Mouse (Mus musculus): ENCODE measurements around the gene Dock4. TPM values are rescaled to one million over a fixed set of nuclear protein-coding genes. Genes with fewer than 3 reads are reported as not detected.
"Not testable (repeated sequence)": the region's sequence is repeated elsewhere in the genome, so short reads cannot be mapped to it uniquely, and the experiment has no call there.

Dock4 gene
- polyA plus RNA-seq, 1 experiment: 4.1 TPM

DNA sequence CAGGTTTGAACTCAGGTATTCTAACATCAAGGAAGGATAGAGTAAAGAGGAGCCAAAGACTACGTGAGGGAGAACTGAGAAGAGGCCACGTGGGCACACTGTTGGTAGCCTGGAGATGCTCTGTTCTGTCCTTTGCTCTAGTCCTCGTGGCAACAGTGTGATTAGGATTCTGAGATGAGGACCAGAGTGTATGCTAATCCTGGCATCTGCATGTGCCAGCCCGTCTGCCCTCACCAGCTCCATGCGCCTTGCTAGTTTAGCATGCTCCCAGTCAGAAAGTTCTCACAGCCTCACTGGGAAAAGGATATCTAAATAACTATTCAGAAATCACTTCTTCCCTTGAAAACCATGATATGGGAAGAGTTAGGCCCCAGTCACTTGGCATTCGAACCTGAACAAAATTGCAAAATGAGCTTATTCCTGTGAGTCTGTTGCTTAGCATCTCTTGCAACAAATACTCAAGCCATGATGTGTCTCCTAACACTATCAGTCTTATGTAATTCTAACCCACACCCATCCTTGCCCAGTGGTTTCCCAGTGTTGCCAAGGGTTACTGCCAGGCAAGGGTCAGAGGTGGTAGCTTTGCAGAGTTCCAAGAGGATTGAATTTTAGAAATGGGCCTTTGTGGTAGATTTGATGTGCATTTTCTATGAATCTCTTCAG is 372.4 kb downstream of the Dock4 start:
- DNase-seq (ENCODE audit: low spot score): no peak

DNA sequence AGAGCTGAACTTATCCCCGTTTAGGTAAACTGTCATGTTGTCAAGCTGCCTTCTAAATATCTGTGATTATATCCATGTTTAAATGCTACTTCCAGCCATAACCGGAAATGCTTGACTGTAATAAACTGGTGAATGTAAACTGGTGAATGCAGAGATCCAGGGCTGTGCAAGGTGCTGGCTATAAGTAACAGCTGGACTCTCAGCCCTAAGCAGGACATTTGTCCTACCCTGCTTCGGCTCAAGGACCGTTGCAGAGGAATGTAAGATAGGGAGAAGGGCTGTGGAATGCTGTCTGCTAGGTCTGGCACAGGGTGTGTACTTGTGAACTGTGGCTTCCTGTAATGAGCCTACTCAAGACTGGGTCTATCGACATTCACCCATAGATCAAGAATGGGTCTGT is 377.9 kb downstream of the Dock4 start:
- DNase-seq (ENCODE audit: low spot score): no peak

DNA sequence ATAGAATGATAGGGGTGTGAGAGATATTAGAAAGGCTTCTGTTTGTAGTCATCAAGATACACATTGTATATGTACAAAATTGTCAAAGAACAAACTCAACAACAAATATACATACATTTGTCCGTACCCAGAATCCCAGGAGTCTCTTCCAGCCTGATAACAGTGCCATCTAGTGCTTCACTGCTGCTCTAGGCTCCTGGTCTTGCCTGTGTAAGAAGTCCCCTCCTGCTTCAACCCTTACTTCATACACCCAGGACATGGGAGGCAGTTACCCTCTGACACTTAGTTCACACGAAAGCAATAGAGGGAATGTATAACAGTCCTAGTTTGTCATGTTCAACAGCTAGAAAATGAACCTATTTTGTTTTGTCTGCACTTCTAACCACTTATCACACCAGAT is 378.5 kb downstream of the Dock4 start:
- no peak for DNase-seq (ENCODE audit: low spot score)

DNA sequence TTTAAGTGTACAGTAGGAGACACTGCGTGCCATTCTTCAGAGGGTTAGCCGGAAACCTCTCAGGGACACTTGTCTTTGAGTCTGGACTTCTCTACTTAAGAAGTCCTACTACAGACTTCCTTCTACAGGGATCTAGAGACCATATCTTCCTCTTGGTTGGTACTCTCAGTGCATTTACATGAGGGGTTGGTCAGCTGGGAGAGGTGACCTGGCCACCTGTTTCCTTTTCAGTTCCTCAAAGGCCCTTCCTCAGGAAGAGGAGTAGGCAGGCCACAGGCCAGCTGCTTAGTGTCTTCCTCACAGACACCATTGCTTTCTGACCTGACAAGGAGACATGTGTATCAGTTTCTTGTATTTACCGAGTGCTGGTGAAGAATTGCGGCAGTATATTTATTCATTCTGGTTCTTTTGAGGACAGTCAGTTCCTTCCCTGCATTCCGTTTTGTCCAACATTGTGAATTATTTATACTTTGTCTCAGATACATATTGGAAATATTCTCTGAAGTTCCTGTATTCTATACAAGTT is 380.2 kb downstream of the Dock4 start:
- DNase-seq (ENCODE audit: low spot score): no peak

DNA sequence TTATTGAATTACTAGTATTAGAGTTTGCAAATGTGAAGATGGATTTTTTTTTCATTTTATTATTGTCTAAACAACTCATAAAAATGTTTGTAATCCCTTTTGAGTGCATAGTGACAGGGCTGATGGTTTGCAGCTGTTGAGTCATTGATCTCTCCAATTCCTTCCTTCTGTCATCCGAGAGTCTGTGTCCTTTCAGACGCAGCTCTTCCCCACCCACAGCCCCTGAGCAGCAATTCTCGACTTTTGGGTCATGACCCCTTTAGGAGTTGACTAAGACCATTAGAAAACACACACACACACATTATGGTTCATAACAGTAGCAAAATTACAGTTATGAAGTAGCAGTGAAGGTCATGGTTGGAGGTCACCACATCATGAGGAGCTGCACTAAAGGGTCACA is 380.7 kb downstream of the Dock4 start:
- DNase-seq (ENCODE audit: low spot score): no peak

DNA sequence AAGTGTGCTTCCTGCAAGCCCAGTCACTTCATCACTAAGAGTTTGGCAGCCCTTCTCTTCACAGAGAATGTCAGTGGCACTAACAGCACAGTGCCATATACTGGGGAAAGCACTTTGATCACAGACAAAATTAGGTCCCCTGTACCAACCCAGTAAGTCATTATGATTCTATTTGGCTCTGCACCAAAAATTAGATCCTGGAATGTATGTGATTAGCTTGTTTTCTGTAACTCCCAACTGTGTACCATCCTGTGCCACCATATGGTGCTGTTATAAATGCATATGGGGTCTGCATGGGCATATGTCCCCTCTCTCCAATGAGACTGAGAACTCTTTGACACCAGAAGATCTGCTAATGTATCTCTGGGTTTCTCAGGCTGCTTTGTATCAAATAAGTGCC is 382.3 kb downstream of the Dock4 start:
- no peak for DNase-seq (ENCODE audit: low spot score)

DNA sequence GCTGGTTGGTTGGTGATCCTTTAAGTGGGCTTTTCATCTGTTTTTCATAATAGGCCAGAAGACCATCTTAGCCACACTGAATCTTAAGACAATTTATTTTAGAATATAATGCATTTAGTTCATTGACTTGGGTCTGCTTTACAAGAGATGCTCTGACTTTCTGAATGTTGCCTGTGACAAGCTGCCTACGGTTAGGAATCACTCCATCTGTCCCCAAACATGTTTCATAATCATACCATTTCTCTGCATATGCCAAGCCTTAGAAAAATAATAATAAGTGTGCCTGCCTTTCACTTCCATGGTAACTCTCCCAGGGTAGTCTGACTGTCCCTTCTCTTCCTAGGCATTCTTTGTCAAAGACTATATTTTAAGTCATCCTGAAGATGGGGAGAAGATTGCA is 383.5 kb downstream of the Dock4 start:
- DNase-seq (ENCODE audit: low spot score): no peak

DNA sequence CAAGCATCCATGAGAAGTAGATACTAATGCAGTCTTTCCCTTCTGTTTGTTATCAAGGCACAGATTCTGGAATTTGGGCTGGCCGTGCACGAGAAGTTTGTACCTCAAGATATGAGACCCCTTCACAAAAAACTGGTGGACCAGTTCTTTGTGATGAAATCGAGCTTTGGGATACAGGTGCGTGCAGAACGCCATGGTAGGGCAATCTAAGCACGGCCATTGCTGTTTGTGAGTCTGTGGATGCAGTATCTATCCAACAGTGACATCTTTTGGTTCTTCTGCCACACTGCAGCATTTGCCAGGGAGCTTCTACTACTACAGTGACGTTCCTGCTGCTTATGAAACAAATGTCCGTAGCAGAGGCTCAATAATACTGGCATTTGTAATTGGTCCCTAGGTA is 386.4 kb downstream of the Dock4 start:
- no peak for DNase-seq (ENCODE audit: low spot score)

DNA sequence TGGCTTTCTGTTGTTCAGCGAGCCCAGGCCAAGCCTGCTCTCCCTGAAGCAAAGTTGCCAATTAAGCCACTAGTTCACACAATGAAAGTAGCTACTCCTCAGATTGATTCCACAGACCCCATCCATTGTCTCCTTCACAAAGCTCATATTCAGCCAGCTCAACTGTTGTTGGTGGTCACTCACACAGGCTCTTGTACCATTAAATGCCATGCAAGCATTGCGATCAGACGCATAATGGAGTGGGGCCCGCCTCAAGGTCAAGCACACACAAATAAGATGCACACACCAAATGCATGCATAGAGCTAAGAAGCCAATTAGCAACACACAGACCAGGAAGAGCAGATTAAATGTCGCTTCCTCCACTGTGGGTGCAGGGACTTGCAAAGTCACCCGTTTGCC is 391.2 kb downstream of the Dock4 start:
- DNase-seq (ENCODE audit: low spot score): no peak

DNA sequence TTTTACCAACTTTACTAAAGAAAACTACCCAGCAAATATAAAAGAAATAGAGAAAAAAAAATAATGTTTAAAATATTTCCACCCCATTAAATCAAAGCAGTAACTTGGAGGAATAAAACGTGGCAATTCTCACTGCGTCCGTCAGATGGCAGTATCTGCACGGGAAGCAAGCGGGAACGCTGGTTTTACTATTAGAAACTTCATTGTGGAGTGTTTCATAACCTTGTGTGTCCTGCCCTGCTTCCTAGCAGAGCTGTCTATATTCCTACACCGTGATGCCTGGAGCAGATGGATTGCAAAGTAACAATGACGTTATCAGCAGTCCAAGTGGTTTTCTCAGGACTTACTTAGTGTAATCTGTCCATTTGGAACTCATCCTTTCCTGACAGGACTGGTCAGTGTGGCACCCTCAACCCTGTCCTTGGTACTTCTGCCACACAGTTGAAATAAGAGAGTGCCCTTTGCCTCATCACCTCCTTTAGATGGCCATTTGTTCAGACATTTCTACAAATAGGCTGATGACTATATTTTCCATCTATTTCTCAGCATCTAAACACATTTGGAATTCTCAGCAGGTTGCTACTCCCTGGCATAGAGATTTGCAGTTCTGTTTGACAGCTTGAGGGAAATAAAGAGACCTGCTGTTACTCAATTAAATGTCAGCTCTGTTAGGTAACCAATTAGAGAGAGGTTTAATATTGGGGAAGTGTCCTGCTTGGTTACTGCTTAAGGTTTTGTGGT is 392.0 kb downstream of the Dock4 start:
- no peak for DNase-seq (ENCODE audit: low spot score)

DNA sequence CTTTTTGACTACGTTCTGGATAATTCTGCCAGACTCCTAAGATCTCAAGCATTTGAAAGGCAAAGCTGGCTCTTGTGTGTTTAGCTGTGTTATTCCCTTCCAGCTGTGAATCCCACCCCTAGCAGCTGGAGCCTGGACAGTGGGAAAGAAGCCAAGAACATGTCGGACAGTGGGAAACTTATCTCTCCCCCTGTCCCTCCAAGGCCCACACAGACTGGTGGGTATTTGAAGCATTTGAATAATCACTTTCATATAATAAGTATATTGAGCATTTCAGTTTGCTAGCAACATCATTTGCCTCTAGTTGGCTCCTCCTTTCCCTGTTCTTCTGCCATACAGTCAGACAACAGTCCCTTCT is 392.6 kb downstream of the Dock4 start:
- no peak for DNase-seq (ENCODE audit: low spot score)

DNA sequence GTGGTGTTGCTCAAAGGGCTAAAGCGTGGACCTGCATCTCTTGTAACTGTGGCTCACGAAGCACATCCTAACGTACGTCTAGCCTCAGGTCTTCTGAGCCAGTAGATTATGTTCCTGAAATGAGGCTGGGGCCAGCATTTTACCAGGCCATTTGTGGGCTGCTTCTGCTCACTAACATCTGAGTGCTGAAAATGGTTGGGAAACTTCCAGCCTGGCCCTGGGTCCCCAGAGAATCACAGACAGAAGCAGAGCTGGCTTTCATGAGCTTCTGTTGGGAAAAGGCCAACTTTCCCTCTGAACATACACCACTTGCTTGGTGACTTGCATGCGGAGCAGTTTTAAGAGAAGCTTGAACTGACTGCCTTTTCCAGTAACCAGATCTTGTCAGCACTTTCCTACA is 393.2 kb downstream of the Dock4 start:
- no peak for DNase-seq (ENCODE audit: low spot score)

DNA sequence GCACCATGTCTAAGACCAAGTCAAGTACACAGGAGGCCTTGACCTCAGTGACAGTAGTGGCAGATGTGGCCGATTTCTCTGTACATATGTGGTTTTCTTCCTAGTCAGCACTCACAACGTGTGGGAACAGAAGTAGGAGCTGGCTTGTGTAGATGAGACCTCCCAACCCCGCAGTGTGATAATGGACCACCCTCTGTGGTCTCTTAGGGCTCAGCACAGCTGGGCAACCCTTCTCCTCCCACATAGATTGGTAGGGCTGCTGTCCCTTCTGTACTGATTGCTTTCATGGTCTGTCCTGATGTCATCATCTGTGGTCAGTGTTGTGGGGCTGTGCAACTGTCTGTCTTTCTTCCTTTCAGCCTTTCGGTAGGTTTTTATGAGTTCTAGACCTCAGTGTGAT is 394.1 kb downstream of the Dock4 start:
- DNase-seq (ENCODE audit: low spot score): no peak

DNA sequence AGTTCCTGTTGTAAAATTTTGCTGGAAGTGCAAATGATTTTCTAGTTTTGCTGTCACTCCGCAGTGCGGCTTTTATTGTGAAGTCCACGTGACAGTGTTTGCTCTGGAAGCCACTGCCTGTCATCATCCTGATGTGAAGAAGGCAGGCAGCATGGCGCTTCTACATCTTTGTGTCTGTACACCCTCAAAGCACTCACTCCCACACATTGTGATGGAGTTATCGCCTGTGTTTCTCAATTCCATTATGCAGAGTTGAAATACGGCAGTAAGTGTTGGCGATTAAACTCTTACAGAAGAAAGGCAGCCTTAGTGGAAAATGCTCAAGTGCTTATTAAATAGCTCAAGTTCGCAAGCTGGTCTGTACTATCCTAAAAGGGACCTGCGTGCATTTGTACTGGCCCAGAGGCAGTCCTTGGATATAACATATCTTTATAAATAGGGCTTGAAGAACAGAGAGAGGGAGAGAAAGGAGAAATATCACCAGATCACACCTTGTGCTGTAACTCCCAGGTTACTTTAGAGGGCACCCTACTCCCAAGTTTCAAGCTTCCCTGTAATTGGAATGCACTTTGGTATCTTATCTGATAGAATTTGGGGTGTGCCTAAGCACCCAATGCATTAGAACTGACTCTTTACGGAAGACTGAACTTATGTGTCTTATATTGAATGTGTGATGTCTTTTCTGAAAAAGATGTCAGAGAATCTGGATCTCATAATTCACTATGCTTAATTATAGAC is 396.7 kb downstream of the Dock4 start:
- no peak for DNase-seq (ENCODE audit: low spot score)

DNA sequence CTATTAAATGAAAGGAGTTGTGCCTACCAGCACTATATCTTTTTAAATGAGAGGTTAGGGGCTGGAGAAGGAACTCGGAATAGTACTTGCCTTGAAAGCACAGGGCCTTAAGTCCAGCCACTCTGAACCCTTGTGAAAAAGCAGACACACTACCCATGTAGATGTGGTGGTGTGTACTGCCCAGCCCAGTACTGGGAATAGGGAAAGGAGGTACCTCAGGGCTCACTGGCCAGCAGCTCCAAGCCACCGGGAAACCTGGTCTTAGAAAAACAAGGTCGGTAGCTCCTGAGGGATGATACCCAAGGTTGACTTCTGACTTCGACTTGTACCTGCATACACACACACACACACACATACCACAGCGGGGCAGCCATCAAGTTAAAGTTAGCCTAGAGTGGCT is 397.2 kb downstream of the Dock4 start:
- no peak for DNase-seq (ENCODE audit: low spot score)

DNA sequence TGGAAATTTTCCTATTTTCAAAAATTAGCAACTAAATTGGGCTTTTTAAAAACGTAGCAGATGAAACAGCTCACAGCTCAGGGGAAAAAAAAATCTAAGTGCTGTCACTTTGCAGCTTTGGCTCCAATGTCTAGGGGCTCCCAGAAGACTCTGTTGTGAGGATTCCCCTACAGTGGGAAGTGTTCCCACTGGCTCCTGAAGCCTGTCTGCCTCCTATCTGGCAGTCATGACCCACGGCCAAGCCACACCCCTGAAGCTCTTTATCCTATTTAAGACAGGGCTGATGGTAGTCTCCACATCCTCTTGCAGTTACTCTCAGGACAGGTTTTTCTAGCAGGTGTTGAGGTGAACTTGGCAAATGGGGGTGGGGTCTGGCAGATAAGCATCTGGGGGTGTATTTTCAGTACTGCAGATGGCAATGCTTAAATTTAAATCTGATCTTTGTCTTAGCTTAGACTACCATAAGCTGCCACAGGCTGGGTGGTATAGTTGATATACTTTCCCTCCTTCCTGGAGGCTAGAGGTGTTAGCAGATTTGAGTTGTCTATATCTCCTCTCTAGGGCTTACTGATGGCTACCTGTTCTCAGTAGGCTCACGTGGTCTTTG is 397.8 kb downstream of the Dock4 start:
- no peak for DNase-seq (ENCODE audit: low spot score)

DNA sequence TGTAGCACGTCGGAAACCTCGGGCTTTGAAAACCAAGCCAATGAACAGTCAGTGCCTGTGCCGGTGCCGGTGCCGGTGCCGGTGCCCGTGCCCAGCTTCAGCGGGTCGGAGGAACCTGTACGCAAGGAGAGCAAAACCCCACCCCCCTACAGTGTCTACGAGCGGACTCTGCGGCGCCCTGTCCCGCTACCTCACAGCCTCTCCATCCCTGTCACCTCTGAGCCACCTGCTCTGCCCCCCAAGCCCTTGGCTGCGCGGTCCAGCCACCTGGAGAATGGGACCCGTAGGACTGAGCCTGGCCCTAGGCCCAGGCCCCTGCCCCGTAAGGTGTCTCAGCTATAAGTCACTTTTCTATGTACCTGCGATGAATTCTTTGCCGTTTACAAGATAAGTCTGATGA is 398.6 kb downstream of the Dock4 start:
- DNase-seq (ENCODE audit: low spot score): no peak

DNA sequence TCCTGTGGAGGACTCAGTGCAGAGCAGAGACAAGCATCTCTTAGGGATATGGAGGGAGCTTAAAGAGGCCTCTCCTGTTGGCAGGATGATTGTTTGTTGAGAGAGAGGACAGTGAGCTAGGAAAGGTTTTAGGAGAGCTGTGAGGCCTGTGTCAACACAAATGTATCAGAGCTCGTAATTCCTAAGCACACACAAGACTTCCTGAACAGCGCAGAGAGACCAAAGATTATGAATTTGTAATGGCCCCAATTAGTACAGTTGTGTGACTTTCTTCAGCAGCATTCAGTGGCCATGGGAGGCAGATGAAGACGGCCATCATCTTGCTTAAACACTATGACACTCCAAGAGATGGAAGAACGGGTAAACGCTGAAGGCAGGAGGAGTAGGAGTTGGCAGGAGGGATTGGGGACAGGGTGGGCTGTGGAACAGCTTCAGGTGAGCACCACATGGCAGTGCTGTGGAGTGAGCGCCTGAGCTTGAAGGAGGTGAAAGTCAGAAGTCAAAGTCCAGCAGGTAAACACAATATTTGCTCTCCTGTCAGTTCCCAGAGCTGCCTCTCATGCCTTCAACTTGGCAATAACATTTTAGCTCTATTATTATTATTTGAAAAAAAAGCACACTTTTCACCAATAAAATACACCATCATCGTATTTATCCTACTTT is 409.1 kb downstream of the Dock4 start:
- DNase-seq (ENCODE audit: low spot score): no peak

DNA sequence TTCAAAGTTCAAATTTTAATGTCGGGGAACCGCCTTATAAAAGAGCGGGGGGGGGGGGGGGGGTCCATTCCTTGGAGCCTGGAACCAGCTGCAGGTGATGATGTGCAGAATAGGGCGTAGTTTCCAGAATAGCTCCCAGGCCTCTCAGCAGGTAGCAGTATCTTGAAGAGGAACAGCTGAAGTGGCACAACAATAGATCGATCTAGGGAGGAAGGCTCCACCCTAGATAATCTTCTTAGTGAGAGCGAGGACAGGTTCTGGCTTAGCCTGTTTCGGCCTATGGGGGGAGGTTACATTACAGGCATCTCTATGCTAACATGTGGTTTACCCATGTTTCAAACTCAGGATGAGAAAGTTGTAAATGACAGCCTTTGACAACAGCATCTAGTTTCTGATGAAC is 411.7 kb downstream of the Dock4 start:
- no peak for DNase-seq (ENCODE audit: low spot score)

DNA sequence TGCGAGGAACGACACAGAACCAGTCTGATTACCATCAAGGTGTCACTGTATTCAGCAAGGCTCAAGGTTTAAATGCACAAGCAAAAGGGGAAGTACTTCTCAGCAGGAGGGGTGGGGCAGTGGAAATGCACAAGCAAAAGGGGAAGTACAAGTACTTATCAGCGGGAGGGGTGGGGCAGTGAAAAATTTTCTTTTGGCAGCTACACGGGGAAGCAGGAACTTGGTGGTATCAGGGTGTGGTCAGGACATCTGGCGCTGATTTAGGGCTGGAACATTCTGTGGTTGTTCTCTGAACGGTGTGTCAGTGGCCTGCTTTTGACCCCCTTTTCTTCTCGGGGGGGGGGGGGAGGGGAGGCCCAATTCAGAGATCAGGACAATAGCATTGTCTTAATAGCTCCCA is 413.0 kb downstream of the Dock4 start:
- not testable (repeated sequence) for DNase-seq (ENCODE audit: low spot score)

DNA sequence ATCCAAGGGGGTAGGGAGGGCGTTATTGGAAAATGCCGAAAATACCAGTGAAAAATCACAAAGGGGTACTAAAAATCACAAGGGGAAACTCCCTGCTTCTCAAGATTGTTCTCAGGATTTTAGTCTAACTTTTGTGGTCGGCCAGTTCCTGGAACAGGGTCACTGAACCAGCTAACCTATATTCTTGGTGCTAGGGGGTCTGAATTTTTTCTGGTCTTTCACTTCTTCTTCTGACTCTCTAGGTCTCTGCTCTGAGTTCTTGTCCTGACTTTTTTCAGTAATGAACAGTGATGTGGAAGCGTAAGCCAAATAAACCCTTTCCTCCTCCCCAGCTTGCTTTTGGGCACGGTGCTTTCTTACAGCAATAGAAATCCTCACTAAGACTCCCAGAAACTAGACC is 424.6 kb downstream of the Dock4 start:
- DNase-seq (ENCODE audit: low spot score): no peak

DNA sequence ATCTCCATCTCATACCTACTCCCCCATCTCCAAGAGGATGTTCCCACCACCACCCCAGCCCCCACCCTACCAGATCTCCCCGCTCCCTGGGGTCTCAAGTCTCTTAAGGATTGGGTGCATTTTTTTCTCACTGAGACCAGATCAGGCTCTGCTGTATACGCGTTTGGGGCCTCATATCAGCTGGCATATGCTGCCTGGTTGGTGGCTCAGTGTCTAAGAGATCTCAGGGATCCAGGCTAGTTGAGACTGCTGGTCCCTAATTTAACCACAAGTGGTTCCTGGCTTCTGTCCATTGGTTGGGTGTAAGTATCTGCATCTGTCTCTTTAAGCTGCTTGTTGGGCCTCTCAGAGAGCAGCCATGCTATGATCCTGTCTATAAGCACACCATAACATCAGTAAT is 427.0 kb downstream of the Dock4 start:
- no peak for DNase-seq (ENCODE audit: low spot score)

Measured in urinary bladder, adult 2 months (tissue).